Mouse (Mus musculus): ENCODE measurements around the gene Medag.

The Medag gene

DNA sequence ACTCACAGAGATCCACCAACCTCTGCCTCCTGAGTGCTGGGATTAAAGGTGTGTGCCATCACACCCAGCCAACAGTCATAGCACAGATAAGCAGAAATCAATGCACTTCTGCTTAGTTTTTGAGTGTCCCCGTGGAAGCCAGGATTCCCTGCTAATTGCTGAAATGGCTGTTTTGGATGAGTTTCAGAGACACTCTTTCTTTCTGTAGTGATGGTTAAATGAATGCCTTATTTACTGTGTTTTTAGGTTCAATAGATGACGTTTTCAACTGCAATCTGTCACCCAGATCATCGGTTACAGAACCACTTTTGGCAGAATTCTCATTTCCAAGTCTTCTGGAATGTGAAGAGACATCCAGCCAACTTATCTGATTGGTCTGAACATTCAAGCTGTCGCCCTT is 18.0 kb downstream of the Medag start:
- no peak for DNase-seq (ENCODE audit: low read depth)

DNA sequence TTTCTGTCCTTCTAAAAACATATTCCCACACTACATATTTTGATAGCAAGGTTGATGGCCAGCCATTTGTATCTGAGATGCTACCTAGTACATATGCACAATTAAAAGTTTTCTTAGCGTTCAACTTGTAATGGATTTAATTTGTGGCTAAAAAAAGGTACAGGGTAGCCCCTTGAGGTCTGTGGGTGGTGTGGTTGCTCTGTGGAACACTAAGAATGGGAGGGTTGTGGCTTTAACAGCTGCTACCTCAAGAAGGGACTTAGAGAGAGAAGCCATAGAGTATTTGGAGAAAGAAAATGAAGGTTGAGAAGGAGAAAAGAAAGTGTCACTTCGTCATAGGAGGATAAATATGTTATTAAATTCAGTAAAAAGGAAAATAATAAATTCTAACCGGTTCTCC is 19.4 kb downstream of the Medag start:
- no peak for DNase-seq (ENCODE audit: low read depth)

- DNase-seq (ENCODE audit: low read depth): peak; percentile 44
These were observed 22.1 kb downstream of the Medag start for GRCm38 (mm10) chr5:149433618-149434017.

- DNase-seq (ENCODE audit: low read depth): no peak
These were observed 22.7 kb downstream of the Medag start for GRCm38 (mm10) chr5:149434141-149434690.

- no peak for DNase-seq (ENCODE audit: low read depth)
These were observed 25.0 kb downstream of the Medag start for GRCm38 (mm10) chr5:149436541-149436940.

- DNase-seq (ENCODE audit: low read depth): no peak
These were observed 25.6 kb downstream of the Medag start for GRCm38 (mm10) chr5:149437150-149437549.

GRCm38 (mm10) chr5:149439531-149440179 is 28.1 kb downstream of the Medag start, which contains the start of gene Tex26:
Gene Tex26, plus strand, starts transcription at chr5:149439660.
- DNase-seq (ENCODE audit: low read depth): peak; percentile 90

DNA sequence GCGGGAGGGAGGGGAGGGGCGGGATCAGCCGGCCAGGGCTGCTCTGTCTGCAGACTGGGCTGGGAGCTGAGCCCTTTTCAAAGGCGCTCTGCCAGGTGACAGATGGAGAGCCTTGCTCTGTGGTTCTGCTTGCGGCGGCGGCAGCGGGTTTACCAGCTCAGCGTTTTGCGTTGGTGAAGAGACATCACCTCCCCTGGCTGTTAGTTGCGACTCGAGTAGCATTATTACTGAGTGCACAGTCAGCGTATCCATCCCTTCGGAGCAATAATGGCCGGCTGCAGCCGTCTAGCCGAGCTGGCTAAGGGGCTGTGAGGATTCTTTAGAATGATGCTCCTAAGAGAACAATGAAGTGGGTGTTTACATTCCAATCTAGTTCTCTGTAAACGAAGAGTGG is 28.6 kb downstream of the Medag start:
- peak; percentile 87 for DNase-seq (ENCODE audit: low read depth)

GRCm38 (mm10) chr5:149441646-149442276 is 30.2 kb downstream of the Medag start:
- no peak for DNase-seq (ENCODE audit: low read depth)

DNA sequence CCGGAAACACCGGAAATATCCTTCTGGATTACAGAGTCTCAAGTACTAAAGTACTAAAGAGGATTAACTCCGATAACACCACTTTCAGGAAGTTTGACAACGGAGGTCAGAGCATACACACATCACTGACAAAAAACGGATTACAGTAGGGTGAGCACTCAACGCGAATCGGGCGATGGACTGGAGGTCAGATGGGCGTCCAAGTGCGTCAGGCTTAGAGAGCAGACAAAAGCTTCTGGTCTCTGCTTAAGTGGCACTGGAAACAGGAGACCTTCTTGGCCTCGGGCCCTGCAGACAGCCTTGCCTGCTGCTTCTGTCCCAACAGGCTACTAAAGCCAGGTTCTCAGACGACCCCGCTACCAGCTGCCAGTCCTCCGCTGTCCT is 30.7 kb downstream of the Medag start:
- DNase-seq (ENCODE audit: low read depth): no peak

DNA sequence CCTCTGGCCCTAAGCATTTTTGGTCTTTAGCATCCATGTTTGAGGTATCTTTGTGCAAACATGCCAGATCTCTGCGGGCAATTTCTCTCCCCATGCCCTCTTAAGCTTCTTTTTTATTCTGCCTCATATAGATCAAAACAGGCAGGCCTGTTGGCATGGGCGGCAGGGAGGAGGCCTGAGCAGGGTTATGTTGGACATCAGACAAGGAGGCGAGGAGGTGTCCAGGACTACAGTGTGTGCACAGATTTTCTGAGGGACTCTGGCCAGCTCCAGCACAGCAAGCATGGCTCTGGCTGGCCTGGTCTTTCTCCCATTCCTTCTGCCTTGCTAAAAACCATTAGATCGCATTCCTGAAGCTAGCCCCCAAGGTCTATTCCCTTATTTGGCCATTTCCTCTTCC is 32.9 kb downstream of the Medag start:
- peak; percentile 68 for DNase-seq (ENCODE audit: low read depth)

DNA sequence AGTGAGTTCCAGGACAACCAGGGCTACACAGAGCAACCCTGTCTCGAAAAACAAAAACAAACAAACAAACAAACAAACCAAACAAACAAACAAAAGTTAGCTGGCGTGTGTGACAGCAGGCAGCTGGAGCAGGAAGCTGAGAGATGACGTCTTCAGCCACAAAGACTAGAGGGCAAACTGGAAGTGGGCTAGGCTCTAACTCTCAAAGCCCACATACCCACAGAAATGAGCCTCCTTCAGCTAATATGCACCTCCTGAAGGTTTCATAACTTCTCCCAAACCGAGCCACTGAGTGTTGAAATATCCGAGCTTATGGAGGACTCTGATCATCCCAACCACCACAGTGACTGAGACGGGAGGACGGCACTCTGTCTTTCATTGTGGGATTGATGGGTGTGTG is 34.9 kb downstream of the Medag start:
- no peak for DNase-seq (ENCODE audit: low read depth)

DNA sequence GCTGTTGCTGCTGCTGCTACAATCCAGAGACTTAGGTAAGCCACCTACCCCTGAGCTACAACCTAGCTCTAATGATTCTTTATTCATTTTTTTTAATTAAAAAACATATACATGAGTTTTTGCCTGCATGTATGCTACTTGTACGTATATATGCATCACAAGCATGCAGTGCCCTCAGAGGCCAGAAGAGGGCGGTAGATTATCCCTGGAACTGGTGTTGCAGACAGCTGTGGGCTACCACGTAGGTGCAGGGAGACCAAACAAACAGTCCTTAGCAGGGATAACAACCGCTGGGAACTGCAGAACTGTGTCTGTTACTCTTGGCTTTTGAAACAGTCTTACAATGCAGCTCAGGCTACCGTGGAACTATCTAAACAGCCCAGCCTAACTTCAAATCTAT is 36.2 kb downstream of the Medag start:
- DNase-seq (ENCODE audit: low read depth): no peak

- no peak for DNase-seq (ENCODE audit: low read depth)
These were observed 37.9 kb downstream of the Medag start for GRCm38 (mm10) chr5:149449406-149449805.

DNA sequence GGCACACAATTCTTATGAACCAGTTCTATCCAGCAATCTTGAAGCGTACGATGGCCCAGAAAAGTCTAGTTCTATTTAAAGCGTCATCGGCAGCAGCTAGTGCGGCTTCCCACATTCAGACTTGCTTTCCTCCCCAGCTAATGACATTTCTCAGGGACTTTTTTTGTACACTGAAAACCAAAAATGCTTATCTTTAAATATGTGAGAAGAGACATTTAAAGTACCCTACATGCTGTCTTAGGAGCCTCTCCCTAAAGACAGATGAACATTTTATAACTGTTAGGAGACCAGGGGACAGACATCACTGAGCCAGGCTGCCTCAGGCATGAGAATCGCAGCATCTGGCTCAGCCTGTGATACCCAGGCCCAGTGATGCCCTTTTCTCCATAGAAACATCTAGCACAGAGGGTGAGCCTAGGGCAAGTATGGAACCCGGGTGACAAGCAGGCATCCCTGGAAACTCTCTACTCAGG is 39.7 kb downstream of the Medag start:
- DNase-seq (ENCODE audit: low read depth): no peak

DNA sequence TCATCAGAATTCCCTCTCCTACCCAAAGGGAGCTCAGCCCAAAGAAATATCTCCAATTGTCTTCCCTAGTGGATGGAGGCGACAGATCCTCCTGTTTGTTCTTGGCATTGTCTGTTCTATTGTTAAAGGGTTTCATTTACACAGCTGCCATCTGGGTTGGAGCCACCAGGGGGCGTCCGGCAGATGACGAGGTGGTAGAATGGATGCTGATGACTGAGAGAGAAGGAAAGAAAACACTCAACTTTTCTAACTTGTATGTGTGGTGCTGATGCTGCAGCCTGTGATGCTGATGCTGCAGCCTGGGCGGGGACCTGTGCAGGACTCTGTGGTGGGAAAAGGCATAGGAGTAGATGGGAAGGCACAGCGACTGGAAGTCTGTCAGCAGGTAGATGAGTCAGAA is 42.7 kb downstream of the Medag start:
- DNase-seq (ENCODE audit: low read depth): peak; percentile 65

DNA sequence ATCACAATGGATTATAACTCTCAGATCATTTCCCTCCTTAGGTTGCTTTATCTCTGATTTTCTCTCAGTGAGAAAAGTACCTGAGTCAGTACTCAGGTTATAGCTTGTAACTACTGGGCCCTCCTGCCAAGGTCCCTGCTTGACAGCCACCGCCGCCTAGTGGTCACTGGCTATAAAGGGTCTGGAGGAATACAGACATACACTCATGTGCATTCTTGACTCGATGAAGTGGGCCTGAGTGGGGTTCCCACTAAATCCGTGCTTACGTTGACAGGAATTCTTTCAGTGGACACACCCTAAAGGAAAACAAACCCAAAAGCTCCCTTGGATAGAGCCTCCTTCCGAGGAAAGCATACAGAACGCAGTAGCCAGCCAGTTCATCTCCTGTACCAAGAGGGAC is 45.0 kb downstream of the Medag start:
- DNase-seq (ENCODE audit: low read depth): peak; percentile 22

- peak; percentile 25 for DNase-seq (ENCODE audit: low read depth)
These were observed 50.5 kb downstream of the Medag start for GRCm38 (mm10) chr5:149462071-149462470.

GRCm38 (mm10) chr5:149465305-149465704 is 53.8 kb downstream of the Medag start:
- no peak for DNase-seq (ENCODE audit: low read depth)

- peak; percentile 22 for DNase-seq (ENCODE audit: low read depth)
These were observed 62.6 kb downstream of the Medag start for GRCm38 (mm10) chr5:149474142-149474541.

DNA sequence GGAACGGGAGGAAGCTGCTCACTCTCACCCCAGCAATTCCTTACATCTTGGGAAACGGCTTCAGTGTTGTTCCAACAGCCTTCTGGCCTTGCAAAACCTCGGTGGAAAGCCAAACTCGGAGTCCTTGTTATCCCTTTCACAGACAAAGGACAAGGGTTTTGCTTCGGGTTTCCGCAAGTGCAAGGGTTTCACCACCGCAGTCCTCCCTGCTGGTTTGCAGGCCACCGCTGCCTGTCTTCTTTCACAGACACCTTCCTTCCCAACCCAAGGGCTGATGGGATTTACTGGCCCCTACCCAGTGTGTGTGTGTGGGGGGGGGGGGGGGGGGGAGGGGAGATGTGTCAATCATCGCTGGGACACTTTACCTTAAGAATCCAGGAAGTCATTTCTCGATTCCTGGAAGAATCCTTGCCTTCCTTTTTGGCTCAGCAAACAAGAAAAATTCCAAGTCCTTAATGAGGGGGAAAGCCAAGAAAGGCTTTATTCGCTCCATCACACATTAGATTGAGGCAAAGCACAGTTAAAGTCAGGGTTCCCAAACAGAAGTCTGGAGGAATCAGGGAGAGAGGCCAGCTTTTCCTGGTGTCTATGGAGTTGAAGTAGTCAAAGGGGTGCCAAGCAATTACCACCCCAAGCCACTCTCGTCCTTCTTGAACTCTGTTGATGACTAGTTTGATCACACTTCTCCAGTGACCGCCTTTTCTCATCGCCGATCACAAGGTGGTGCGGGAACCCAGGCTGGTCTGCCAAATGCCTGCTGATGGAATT is 63.3 kb downstream of the Medag start:
- DNase-seq (ENCODE audit: low read depth): no peak

All from NIH3T3 (cell line).